Mouse (Mus musculus): Measurements from ENCODE around the gene Ufc1. TPM values are rescaled to one million over a fixed set of nuclear protein-coding genes. Genes with fewer than 3 reads are reported as not detected.
"Not testable (repeated sequence)": the region's sequence is repeated elsewhere in the genome, so short reads cannot be mapped to it uniquely, and the experiment has no call there.

Ufc1 gene
- polyA plus RNA-seq (2015; fragmentation: Nextera tagmentation; extraction: Ambion mirVana) = 53.3 and 57.1 TPM in 2 replicates

DNA sequence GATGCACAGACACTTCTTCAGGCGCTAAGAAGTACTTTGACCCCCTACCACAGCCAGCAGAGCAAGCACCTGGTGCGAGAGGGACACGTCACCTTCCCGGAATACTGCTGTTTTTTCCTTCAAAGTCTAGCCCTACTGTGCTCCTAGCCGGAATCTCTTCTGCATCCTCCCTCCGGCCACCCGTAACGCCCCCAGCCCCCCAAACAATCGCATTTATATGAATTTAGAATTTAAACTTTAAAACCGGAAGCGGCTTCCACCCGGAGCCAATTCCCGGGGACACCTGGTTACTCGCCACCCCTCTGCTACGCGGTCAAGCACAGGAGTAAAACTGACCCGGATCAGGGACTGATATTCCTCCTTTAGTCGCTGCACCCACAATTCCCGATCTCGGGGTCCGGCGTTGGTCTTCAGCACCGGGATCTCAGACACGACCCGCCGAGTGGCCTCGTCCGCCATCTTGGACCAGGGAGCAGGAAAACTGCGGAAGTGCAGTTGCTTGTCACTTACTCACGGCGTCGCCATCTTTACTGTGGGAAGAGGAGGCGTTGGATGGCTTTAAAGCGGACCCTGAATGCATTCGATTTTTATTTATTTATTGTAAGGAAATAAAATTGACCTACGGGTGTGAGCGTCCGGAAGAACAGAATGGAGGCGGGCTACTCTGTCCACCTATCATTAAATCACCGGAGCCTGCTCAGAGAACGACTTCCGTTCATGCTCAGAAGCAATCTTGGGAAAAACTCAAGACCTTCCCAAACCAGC lies at the start of gene Ufc1:
TSS of gene Ufc1 (minus strand) at position 727 of the 765 bp plus-strand sequence.
- WGBS (ENCODE audit: insufficient replicate concordance) = under 1% methylated on average over 42 of the region's 42 CpGs
- H3K9me3 ChIP-seq (replicated peaks) = no peaks in the 10 kb centered on the region
- peak within 1 kb of the TSS; percentile 63 for H3K4me2 ChIP-seq
- H3K36me3 ChIP-seq = peaks cover 11% of the 10 kb centered on the region
- H3K4me3 ChIP-seq (replicated peaks) = peak within 1 kb of the TSS; percentile 79
- H3K9ac ChIP-seq = peak within 1 kb of the TSS; percentile 84
- peaks cover 34% of the 10 kb centered on the region for H3K4me1 ChIP-seq (replicated peaks)
- DNase-seq (peak; percentile 74), ATAC-seq (ENCODE audit: low read depth) (peak; percentile 73)
- H3K27me3 ChIP-seq = peaks cover 36% of the 10 kb centered on the region
- peak within 1 kb of the TSS; percentile 87 for H3K27ac ChIP-seq

DNA sequence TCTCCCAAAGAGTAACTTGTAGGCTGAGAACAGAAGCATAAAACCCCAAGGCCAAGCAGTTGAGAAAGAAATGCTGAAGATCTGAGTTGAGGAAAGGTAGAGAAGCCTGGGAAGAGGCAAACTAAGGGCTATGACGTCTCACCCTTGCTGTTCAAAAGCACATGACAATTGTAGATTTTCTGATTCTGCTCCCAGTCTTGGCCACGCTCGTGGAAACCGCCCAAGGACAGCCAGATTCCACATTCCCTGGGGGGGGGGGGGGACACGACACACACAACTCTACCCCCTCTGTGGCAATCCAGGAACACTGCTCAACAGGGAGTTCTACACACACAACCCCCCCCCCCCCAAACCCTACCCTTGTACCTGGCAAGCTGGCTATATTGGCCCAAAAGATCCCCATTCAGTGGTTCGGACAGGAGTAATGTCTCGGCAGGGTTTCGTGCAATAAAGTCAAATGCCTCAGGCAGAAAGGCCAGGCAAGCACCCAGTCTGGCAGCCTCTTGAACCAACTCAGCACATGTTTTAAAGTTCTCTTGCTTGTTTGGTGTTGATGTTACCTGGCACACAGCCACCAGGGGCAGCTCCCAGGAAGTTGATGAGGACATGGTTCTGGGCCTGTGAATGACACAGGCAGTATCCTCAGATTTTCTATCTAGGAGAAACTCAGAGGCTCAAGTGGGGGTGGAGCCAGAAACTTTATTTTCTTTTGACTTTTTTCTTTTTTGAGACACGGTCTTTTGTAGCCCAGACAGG lies 49.3 kb upstream of the Ufc1 start:
- Histone ChIP-seq H3K4me3 (replicated peaks) (peak overlapping the region; percentile 81), H3K27me3 (no peaks in the 10 kb centered on the region), H3K4me1 (replicated peaks) (peaks cover 47% of the 10 kb centered on the region), H3K27ac (0 out of 2 replicates have a peak overlapping the region, but pooled peaks have one; percentile 76), H3K9me3 (replicated peaks) (peaks cover 7% of the 10 kb centered on the region), H3K36me3 (peaks cover 49% of the 10 kb centered on the region), H3K4me2 (peak overlapping the region; percentile 86), H3K9ac (peak overlapping the region; percentile 90; the same call in 1 of the 2 replicates)
- DNase-seq = no peak
- no peak for ATAC-seq (ENCODE audit: low read depth)
- 80% methylated on average over 8 of the region's 9 CpGs for WGBS (ENCODE audit: insufficient replicate concordance)

- Histone ChIP-seq H3K4me3 (replicated peaks) (no peak overlapping the region), H3K4me2 (no peak overlapping the region), H3K9me3 (replicated peaks) (peaks cover 7% of the 10 kb centered on the region), H3K9ac (no peak overlapping the region), H3K36me3 (peaks cover 65% of the 10 kb centered on the region), H3K27me3 (no peaks in the 10 kb centered on the region), H3K4me1 (replicated peaks) (peaks cover 33% of the 10 kb centered on the region), H3K27ac (no peak overlapping the region)
- WGBS (ENCODE audit: insufficient replicate concordance) = 90% methylated on average over 16 of the region's 16 CpGs
- DNase-seq = no peak
- no peak for ATAC-seq (ENCODE audit: low read depth)
These were observed 47.7 kb upstream of the Ufc1 start for GRCm38 (mm10) chr1:171342262-171343207.

GRCm38 (mm10) chr1:171330216-171330560 lies 35.4 kb upstream of the Ufc1 start:
- Histone ChIP-seq H3K27ac (peak overlapping the region; percentile 95), H3K9me3 (replicated peaks) (no peaks in the 10 kb centered on the region), H3K4me2 (peak overlapping the region; percentile 87), H3K9ac (peak overlapping the region; percentile 95), H3K27me3 (no peaks in the 10 kb centered on the region), H3K4me3 (replicated peaks) (peak overlapping the region; percentile 92), H3K4me1 (replicated peaks) (peaks cover 56% of the 10 kb centered on the region), H3K36me3 (peaks cover 25% of the 10 kb centered on the region; the same call in 1 of the 2 replicates)
- 2% methylated on average over 4 of the region's 4 CpGs for WGBS (ENCODE audit: insufficient replicate concordance)
- ATAC-seq (ENCODE audit: low read depth) (no peak), DNase-seq (no peak)

GRCm38 (mm10) chr1:171329433-171330215 lies 34.8 kb upstream of the Ufc1 start:
- Histone ChIP-seq H3K4me3 (replicated peaks) (peak overlapping the region; percentile 92), H3K4me1 (replicated peaks) (peaks cover 52% of the 10 kb centered on the region), H3K27me3 (no peaks in the 10 kb centered on the region), H3K4me2 (peak overlapping the region; percentile 87), H3K9ac (peak overlapping the region; percentile 95), H3K36me3 (peaks cover 23% of the 10 kb centered on the region; the same call in 1 of the 2 replicates), H3K9me3 (replicated peaks) (no peaks in the 10 kb centered on the region), H3K27ac (peak overlapping the region; percentile 95)
- peak; percentile 42; the same call in 1 of the 2 replicates for ATAC-seq (ENCODE audit: low read depth)
- WGBS (ENCODE audit: insufficient replicate concordance) = under 1% methylated on average over 60 of the region's 61 CpGs
- DNase-seq = no peak

DNA sequence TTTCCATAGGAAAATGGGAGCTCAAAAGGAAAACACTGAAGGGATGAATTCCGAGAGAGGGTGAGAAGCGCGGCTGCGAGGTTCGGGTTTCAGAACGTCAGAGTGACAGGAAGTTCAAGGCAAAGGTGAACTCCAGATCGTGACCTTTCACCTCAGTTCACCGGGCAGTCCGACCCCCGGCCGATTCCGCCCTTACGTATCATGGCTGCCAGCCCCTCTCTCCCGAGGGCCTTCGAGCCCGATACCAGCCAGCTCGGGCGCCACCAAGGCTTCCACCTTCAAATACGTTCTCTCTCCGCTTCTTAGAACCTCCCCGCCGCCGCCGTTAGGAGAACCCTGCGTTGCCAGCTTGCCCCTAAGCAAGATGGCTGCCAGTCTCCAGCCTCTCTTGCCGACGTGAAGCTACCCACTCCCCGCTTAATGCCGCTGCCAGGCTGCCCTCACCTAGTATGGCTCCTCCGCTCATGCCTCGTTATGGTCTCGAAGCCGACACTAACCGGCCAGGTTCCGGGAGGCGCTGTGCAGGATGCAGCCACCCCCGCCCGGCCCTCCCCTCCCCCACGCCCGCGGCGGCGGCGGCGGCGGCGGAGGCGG lies 34.1 kb upstream of the Ufc1 start, which contains the start of gene Dedd:
TSS of gene Dedd (plus strand) at position 307 of the 594 bp plus-strand sequence.
- under 1% methylated on average over 48 of the region's 48 CpGs for WGBS (ENCODE audit: insufficient replicate concordance)
- Histone ChIP-seq H3K4me2 (peak within 1 kb of the TSS; percentile 87), H3K4me1 (replicated peaks) (peaks cover 48% of the 10 kb centered on the region), H3K4me3 (replicated peaks) (peak within 1 kb of the TSS; percentile 92), H3K27ac (peak within 1 kb of the TSS; percentile 95), H3K9me3 (replicated peaks) (no peaks in the 10 kb centered on the region), H3K36me3 (peaks cover 16% of the 10 kb centered on the region; the same call in 1 of the 2 replicates), H3K27me3 (no peaks in the 10 kb centered on the region), H3K9ac (peak within 1 kb of the TSS; percentile 95)
- peak; percentile 80 for DNase-seq
- ATAC-seq (ENCODE audit: low read depth) = peak; percentile 86

- no peaks in the 10 kb centered on the region for H3K27me3 ChIP-seq
- H3K4me3 ChIP-seq (replicated peaks) = peak overlapping the region; percentile 92
- H3K4me1 ChIP-seq (replicated peaks) = peaks cover 43% of the 10 kb centered on the region
- H3K27ac ChIP-seq = peak overlapping the region; percentile 95
- DNase-seq = no peak
- no peak for ATAC-seq (ENCODE audit: low read depth)
- peaks cover 10% of the 10 kb centered on the region; the same call in 1 of the 2 replicates for H3K36me3 ChIP-seq
- H3K9me3 ChIP-seq (replicated peaks) = no peaks in the 10 kb centered on the region
- WGBS (ENCODE audit: insufficient replicate concordance) = 30% methylated on average over 9 of the region's 9 CpGs
- peak overlapping the region; percentile 95 for H3K9ac ChIP-seq
- H3K4me2 ChIP-seq = peak overlapping the region; percentile 87
These were observed 33.4 kb upstream of the Ufc1 start for GRCm38 (mm10) chr1:171328244-171328643.

GRCm38 (mm10) chr1:171326588-171326987 lies 31.8 kb upstream of the Ufc1 start:
- not testable (repeated sequence) for ATAC-seq (ENCODE audit: low read depth); H3K9me3 ChIP-seq (replicated peaks); H3K36me3 ChIP-seq; H3K27me3 ChIP-seq; H3K27ac ChIP-seq; DNase-seq; H3K9ac ChIP-seq; H3K4me3 ChIP-seq (replicated peaks)
- WGBS (ENCODE audit: insufficient replicate concordance) = 61% methylated on average over 4 of the region's 4 CpGs
- peaks cover 37% of the 10 kb centered on the region for H3K4me1 ChIP-seq (replicated peaks)
- H3K4me2 ChIP-seq = peak overlapping the region; percentile 87; the same call in 1 of the 2 replicates

- no peak for ATAC-seq (ENCODE audit: low read depth)
- no peak overlapping the region for H3K9ac ChIP-seq
- no peak for DNase-seq
- H3K4me1 ChIP-seq (replicated peaks) = peaks cover 29% of the 10 kb centered on the region
- WGBS (ENCODE audit: insufficient replicate concordance) = 90% methylated on average over 2 of the region's 2 CpGs
- no peaks in the 10 kb centered on the region for H3K36me3 ChIP-seq
- no peaks in the 10 kb centered on the region for H3K27me3 ChIP-seq
- H3K4me2 ChIP-seq = no peak overlapping the region
- no peak overlapping the region for H3K27ac ChIP-seq
- no peak overlapping the region for H3K4me3 ChIP-seq (replicated peaks)
- no peaks in the 10 kb centered on the region for H3K9me3 ChIP-seq (replicated peaks)
These were observed 30.7 kb upstream of the Ufc1 start for GRCm38 (mm10) chr1:171325571-171325970.

All from liver, embryonic 13.5 days (tissue).